Mouse (Mus musculus): ENCODE data around the gene Atp6v0c. TPM values are rescaled to one million over a fixed set of nuclear protein-coding genes. Genes with fewer than 3 reads are reported as not detected.
"Not testable (repeated sequence)": the region's sequence is repeated elsewhere in the genome, so short reads cannot be mapped to it uniquely, and the experiment has no call there.

The Atp6v0c gene
- polyA plus RNA-seq, 1 experiment from 2014 or later: 783 TPM

GRCm38 (mm10) chr17:24137226-24137880 is 32.1 kb downstream of the Atp6v0c start:
- H3K4me1 ChIP-seq (ENCODE audit: control insufficient read depth, insufficient read depth, low read length): peaks cover 23% of the 10 kb centered on the region
- H3K27me3 ChIP-seq (replicated peaks; ENCODE audit: control insufficient read depth, insufficient read depth, low read length): no peaks in the 10 kb centered on the region
- no peaks in the 10 kb centered on the region for H3K36me3 ChIP-seq (ENCODE audit: control insufficient read depth, insufficient read depth, low read length)
- 66% methylated on average over 2 of the region's 2 CpGs for WGBS
- no peak overlapping the region for H3K4me2 ChIP-seq (ENCODE audit: low read depth, low read length)
- H3K9ac ChIP-seq (ENCODE audit: low read depth, low read length): no peak overlapping the region
- H3K9me3 ChIP-seq (ENCODE audit: control insufficient read depth, low read length): no peaks in the 10 kb centered on the region
- H3K4me3 ChIP-seq (ENCODE audit: low read length): no peak overlapping the region
- ATAC-seq: no peak
- H3K27ac ChIP-seq (ENCODE audit: low read length): no peak overlapping the region

- Histone ChIP-seq H3K36me3 (ENCODE audit: control insufficient read depth, insufficient read depth, low read length) (no peaks in the 10 kb centered on the region), H3K9me3 (ENCODE audit: control insufficient read depth, low read length) (no peaks in the 10 kb centered on the region), H3K27ac (ENCODE audit: low read length) (no peak overlapping the region), H3K4me1 (ENCODE audit: control insufficient read depth, insufficient read depth, low read length) (peaks cover 5% of the 10 kb centered on the region; the same call in 1 of the 2 replicates), H3K4me3 (ENCODE audit: low read length) (no peak overlapping the region), H3K27me3 (replicated peaks; ENCODE audit: control insufficient read depth, insufficient read depth, low read length) (no peaks in the 10 kb centered on the region), H3K4me2 (ENCODE audit: low read depth, low read length) (no peak overlapping the region), H3K9ac (ENCODE audit: low read depth, low read length) (no peak overlapping the region)
- ATAC-seq: no peak
Measured at GRCm38 (mm10) chr17:24134062-24134461, 35.4 kb downstream of the Atp6v0c start.

- 83% methylated on average over 4 of the region's 4 CpGs for WGBS
- not testable (repeated sequence) for H3K36me3 ChIP-seq (ENCODE audit: control insufficient read depth, insufficient read depth, low read length); H3K4me1 ChIP-seq (ENCODE audit: control insufficient read depth, insufficient read depth, low read length); H3K27me3 ChIP-seq (replicated peaks; ENCODE audit: control insufficient read depth, insufficient read depth, low read length); H3K4me3 ChIP-seq (ENCODE audit: low read length); H3K9me3 ChIP-seq (ENCODE audit: control insufficient read depth, low read length); ATAC-seq; H3K4me2 ChIP-seq (ENCODE audit: low read depth, low read length); H3K9ac ChIP-seq (ENCODE audit: low read depth, low read length); H3K27ac ChIP-seq (ENCODE audit: low read length)
Measured at GRCm38 (mm10) chr17:24132919-24133318, 36.6 kb downstream of the Atp6v0c start.

GRCm38 (mm10) chr17:24131570-24131969 is 37.9 kb downstream of the Atp6v0c start:
- Histone ChIP-seq H3K27me3 (replicated peaks; ENCODE audit: control insufficient read depth, insufficient read depth, low read length) (no peaks in the 10 kb centered on the region), H3K4me3 (ENCODE audit: low read length) (no peak overlapping the region), H3K9ac (ENCODE audit: low read depth, low read length) (no peak overlapping the region), H3K4me2 (ENCODE audit: low read depth, low read length) (no peak overlapping the region), H3K4me1 (ENCODE audit: control insufficient read depth, insufficient read depth, low read length) (no peaks in the 10 kb centered on the region), H3K9me3 (ENCODE audit: control insufficient read depth, low read length) (no peaks in the 10 kb centered on the region), H3K36me3 (ENCODE audit: control insufficient read depth, insufficient read depth, low read length) (no peaks in the 10 kb centered on the region), H3K27ac (ENCODE audit: low read length) (no peak overlapping the region)
- 79% methylated on average over 3 of the region's 3 CpGs for WGBS
- ATAC-seq: no peak

GRCm38 (mm10) chr17:24129246-24129645 is 40.3 kb downstream of the Atp6v0c start:
- H3K9ac ChIP-seq (ENCODE audit: low read depth, low read length); H3K9me3 ChIP-seq (ENCODE audit: control insufficient read depth, low read length): not testable (repeated sequence)

GRCm38 (mm10) chr17:24127592-24127991 is 41.9 kb downstream of the Atp6v0c start:
- WGBS: 85% methylated on average over 1 of the region's 1 CpGs

More at GRCm38 (mm10) chr17:24129246-24129645, 40.3 kb downstream of the Atp6v0c start:
- H3K27ac ChIP-seq (ENCODE audit: low read length); ATAC-seq; H3K4me3 ChIP-seq (ENCODE audit: low read length); H3K4me2 ChIP-seq (ENCODE audit: low read depth, low read length); H3K27me3 ChIP-seq (replicated peaks; ENCODE audit: control insufficient read depth, insufficient read depth, low read length); H3K36me3 ChIP-seq (ENCODE audit: control insufficient read depth, insufficient read depth, low read length); H3K4me1 ChIP-seq (ENCODE audit: control insufficient read depth, insufficient read depth, low read length): not testable (repeated sequence)
- WGBS: 87% methylated on average over 4 of the region's 4 CpGs

GRCm38 (mm10) chr17:24126801-24127200 is 42.7 kb downstream of the Atp6v0c start:
- Histone ChIP-seq H3K4me1 (ENCODE audit: control insufficient read depth, insufficient read depth, low read length) (no peaks in the 10 kb centered on the region), H3K9me3 (ENCODE audit: control insufficient read depth, low read length) (no peaks in the 10 kb centered on the region), H3K4me2 (ENCODE audit: low read depth, low read length) (no peak overlapping the region), H3K36me3 (ENCODE audit: control insufficient read depth, insufficient read depth, low read length) (no peaks in the 10 kb centered on the region), H3K27ac (ENCODE audit: low read length) (no peak overlapping the region), H3K27me3 (replicated peaks; ENCODE audit: control insufficient read depth, insufficient read depth, low read length) (no peaks in the 10 kb centered on the region), H3K9ac (ENCODE audit: low read depth, low read length) (no peak overlapping the region), H3K4me3 (ENCODE audit: low read length) (no peak overlapping the region)
- ATAC-seq: no peak
- 76% methylated on average over 3 of the region's 3 CpGs for WGBS

More at GRCm38 (mm10) chr17:24127592-24127991, 41.9 kb downstream of the Atp6v0c start:
- Histone ChIP-seq H3K27ac (ENCODE audit: low read length) (no peak overlapping the region), H3K36me3 (ENCODE audit: control insufficient read depth, insufficient read depth, low read length) (no peaks in the 10 kb centered on the region), H3K4me1 (ENCODE audit: control insufficient read depth, insufficient read depth, low read length) (no peaks in the 10 kb centered on the region), H3K9me3 (ENCODE audit: control insufficient read depth, low read length) (no peaks in the 10 kb centered on the region), H3K4me2 (ENCODE audit: low read depth, low read length) (no peak overlapping the region), H3K27me3 (replicated peaks; ENCODE audit: control insufficient read depth, insufficient read depth, low read length) (no peaks in the 10 kb centered on the region), H3K9ac (ENCODE audit: low read depth, low read length) (no peak overlapping the region), H3K4me3 (ENCODE audit: low read length) (no peak overlapping the region)
- ATAC-seq: no peak

- Histone ChIP-seq H3K9ac (ENCODE audit: low read depth, low read length) (no peak overlapping the region), H3K9me3 (ENCODE audit: control insufficient read depth, low read length) (no peaks in the 10 kb centered on the region), H3K4me1 (ENCODE audit: control insufficient read depth, insufficient read depth, low read length) (no peaks in the 10 kb centered on the region), H3K27ac (ENCODE audit: low read length) (no peak overlapping the region), H3K36me3 (ENCODE audit: control insufficient read depth, insufficient read depth, low read length) (no peaks in the 10 kb centered on the region), H3K4me3 (ENCODE audit: low read length) (no peak overlapping the region), H3K27me3 (replicated peaks; ENCODE audit: control insufficient read depth, insufficient read depth, low read length) (no peaks in the 10 kb centered on the region), H3K4me2 (ENCODE audit: low read depth, low read length) (no peak overlapping the region)
- 76% methylated on average over 3 of the region's 3 CpGs for WGBS
- ATAC-seq: no peak
Measured at GRCm38 (mm10) chr17:24119446-24119845, 50.1 kb downstream of the Atp6v0c start.

All from intestine, embryonic 16.5 days (tissue).